Mouse (Mus musculus): ENCODE data around the gene Serpinb3a. TPM values are rescaled to one million over a fixed set of nuclear protein-coding genes. Genes with fewer than 3 reads are reported as not detected.

The Serpinb3a gene
- not detected for polyA plus RNA-seq (2017; shearing (Covaris generic))

GRCm38 (mm10) chr1:107052203-107052602 lies at the start of gene Serpinb3a:
Gene Serpinb3a (minus strand): TSS chr1:107052303.

GRCm38 (mm10) chr1:107083406-107083805 lies 31.3 kb upstream of the Serpinb3a start, which contains the start of gene Serpinb3d:
Gene Serpinb3d (minus strand): TSS chr1:107083506.

Other genes starting within 250 kb of the Serpinb3a start
- not detected for gene Serpinb5, start 191.1 kb downstream of the Serpinb3a start, polyA plus RNA-seq (2017; shearing (Covaris generic))
- gene Serpinb12, start 117.9 kb downstream of the Serpinb3a start, polyA plus RNA-seq (2017; shearing (Covaris generic)) = not detected
- gene Serpinb13, start 71.3 kb downstream of the Serpinb3a start, polyA plus RNA-seq (2017; shearing (Covaris generic)) = not detected
- gene Serpinb3d, start 31.2 kb upstream of the Serpinb3a start, polyA plus RNA-seq (2017; shearing (Covaris generic)) = not detected
- not detected for gene Serpinb3b, start 226.1 kb upstream of the Serpinb3a start, polyA plus RNA-seq (2017; shearing (Covaris generic))
- gene Serpinb3c, start 226.1 kb upstream of the Serpinb3a start, polyA plus RNA-seq (2017; shearing (Covaris generic)) = not detected

Data from inflammation-experienced regulatory T-cells, adult 16 weeks (primary cell).